Mouse (Mus musculus): ENCODE measurements around the gene Atf3.

DNA sequence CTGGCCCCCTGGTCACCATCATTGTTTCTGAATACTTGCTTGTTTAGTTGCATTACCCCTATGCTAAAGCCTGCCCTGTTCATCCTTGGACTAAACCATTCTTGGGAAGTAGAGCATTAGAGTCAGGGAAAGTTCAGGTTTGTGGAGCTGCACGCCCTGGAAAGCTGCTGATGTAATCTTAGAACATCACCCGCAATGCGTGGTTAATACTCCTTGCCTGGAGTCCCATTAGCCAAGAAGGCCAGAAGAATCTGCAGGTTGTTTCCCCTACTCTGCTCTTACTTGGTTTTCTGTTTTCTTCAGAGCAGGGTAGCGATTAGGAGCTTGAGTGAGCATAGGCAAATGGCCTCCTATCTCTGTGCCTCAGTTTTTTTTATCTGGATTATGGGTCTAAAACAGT lies 26.0 kb upstream of the Atf3 start:
- TF ChIP-seq CTCF (IDR thresholded peaks at IDR 0.05; ENCODE audit: extremely low read depth, insufficient read depth, insufficient read length, insufficient replicate concordance) (no peak), POLR2A (IDR thresholded peaks at IDR 0.05; ENCODE audit: low read depth, low read length) (no peak)
